ENCODE assay signal across 19 mouse cellular contexts in the genomic region with DNA sequence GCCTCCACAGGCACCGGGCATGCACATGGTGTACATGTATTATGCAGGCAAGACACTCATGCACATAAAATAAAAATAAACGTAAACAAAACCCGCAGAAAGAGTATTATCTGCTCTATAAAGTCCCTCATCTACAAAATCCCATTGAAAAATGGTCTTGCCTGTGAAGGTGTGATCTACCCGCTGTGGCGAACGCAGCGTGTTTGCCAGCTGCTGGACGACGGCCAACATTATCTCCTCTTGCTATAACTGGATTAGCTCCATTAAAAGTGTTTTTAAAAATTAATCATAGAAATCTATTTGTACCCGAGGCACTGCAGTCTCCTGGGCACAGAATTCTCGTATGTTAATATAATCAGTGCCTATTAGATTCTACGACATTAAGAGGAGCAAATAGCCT. TPM values are rescaled to one million over a fixed set of nuclear protein-coding genes. Genes with fewer than 3 reads are reported as not detected.
DNase-seq lines count a peak whose midpoint lies in the region; ATAC-seq lines count a peak whose summit lies in the region.
"Had no signal": no experiment of that assay in that cellular context is flagged by ENCODE, and none has a peak within 500 bp of the region (broad histone marks: within the 10 kb centered on the region; RNA-seq: fewer than 3 reads in every experiment).

No protein-coding gene starts in this region.

- H3K9ac ChIP-seq in forebrain, embryonic 14.5 days (ENCODE audit: low read length), result no peak overlapping the region
- H3K9ac ChIP-seq in neural tube, embryonic 13.5 days, result no peak overlapping the region
- H3K9ac ChIP-seq in neural tube, embryonic 15.5 days (replicated peaks), result no peak overlapping the region
- no peak overlapping the region for H3K9ac ChIP-seq in intestine, embryonic 15.5 days
- H3K9ac ChIP-seq: forebrain, embryonic 13.5 days; limb, embryonic 15.5 days; midbrain, embryonic 15.5 days had no signal

- no peaks in the 10 kb centered on the region for H3K36me3 ChIP-seq in forebrain, embryonic 14.5 days (ENCODE audit: control insufficient read depth, insufficient read depth, low read length)
- no peaks in the 10 kb centered on the region for H3K36me3 ChIP-seq in forebrain, embryonic 10.5 days (replicated peaks)
- no peaks in the 10 kb centered on the region for H3K36me3 ChIP-seq in neural tube, embryonic 13.5 days
- H3K36me3 ChIP-seq in neural tube, embryonic 15.5 days, result no peaks in the 10 kb centered on the region
- H3K36me3 ChIP-seq in intestine, embryonic 15.5 days, result no peaks in the 10 kb centered on the region
- H3K36me3 ChIP-seq: G1E; heart, embryonic 10.5 days; limb, embryonic 15.5 days; midbrain, embryonic 15.5 days had no signal

- no peak overlapping the region for H3K4me3 ChIP-seq in forebrain, embryonic 14.5 days (ENCODE audit: low read depth, low read length)
- no peak overlapping the region for H3K4me3 ChIP-seq in forebrain, embryonic 10.5 days
- no peak overlapping the region for H3K4me3 ChIP-seq in neural tube, embryonic 13.5 days
- H3K4me3 ChIP-seq in neural tube, embryonic 15.5 days (replicated peaks), result no peak overlapping the region
- H3K4me3 ChIP-seq in intestine, embryonic 15.5 days (replicated peaks), result no peak overlapping the region
- H3K4me3 ChIP-seq: forebrain, embryonic 13.5 days; heart, embryonic 10.5 days; limb, embryonic 15.5 days; midbrain, embryonic 15.5 days had no signal

- H3K4me1 ChIP-seq in forebrain, embryonic 14.5 days (ENCODE audit: control insufficient read depth, insufficient read depth, low read length), result peaks cover 2% of the 10 kb centered on the region; the same call in 1 of the 2 replicates
- peaks cover 15% of the 10 kb centered on the region for H3K4me1 ChIP-seq in forebrain, embryonic 10.5 days
- peaks cover 7% of the 10 kb centered on the region; the same call in 1 of the 2 replicates for H3K4me1 ChIP-seq in neural tube, embryonic 13.5 days (replicated peaks)
- H3K4me1 ChIP-seq in neural tube, embryonic 15.5 days, result peaks cover 5% of the 10 kb centered on the region; the same call in 1 of the 2 replicates
- H3K4me1 ChIP-seq in intestine, embryonic 15.5 days (replicated peaks), result no peaks in the 10 kb centered on the region
- H3K4me1 ChIP-seq: limb, embryonic 15.5 days; midbrain, embryonic 15.5 days had no signal

- WGBS in forebrain, embryonic 14.5 days, result 65% methylated on average over 12 of the region's 12 CpGs
- 93% methylated on average over 12 of the region's 12 CpGs for WGBS in forebrain, embryonic 10.5 days
- WGBS in neural tube, embryonic 13.5 days, result 55% methylated on average over 12 of the region's 12 CpGs
- WGBS in neural tube, embryonic 15.5 days, result 45% methylated on average over 12 of the region's 12 CpGs
- 72% methylated on average over 12 of the region's 12 CpGs for WGBS in intestine, embryonic 15.5 days

- no peak overlapping the region for H3K4me2 ChIP-seq in forebrain, embryonic 14.5 days (ENCODE audit: low read length)
- H3K4me2 ChIP-seq in neural tube, embryonic 13.5 days, result no peak overlapping the region
- no peak overlapping the region for H3K4me2 ChIP-seq in neural tube, embryonic 15.5 days
- no peak overlapping the region for H3K4me2 ChIP-seq in intestine, embryonic 15.5 days (replicated peaks)
- H3K4me2 ChIP-seq: forebrain, embryonic 13.5 days; limb, embryonic 15.5 days; midbrain, embryonic 15.5 days had no signal

- H3K9me3 ChIP-seq in forebrain, embryonic 14.5 days (replicated peaks; ENCODE audit: control insufficient read depth, low read length), result no peaks in the 10 kb centered on the region
- no peaks in the 10 kb centered on the region for H3K9me3 ChIP-seq in forebrain, embryonic 10.5 days
- no peaks in the 10 kb centered on the region for H3K9me3 ChIP-seq in neural tube, embryonic 13.5 days
- no peaks in the 10 kb centered on the region for H3K9me3 ChIP-seq in neural tube, embryonic 15.5 days (replicated peaks)
- H3K9me3 ChIP-seq in intestine, embryonic 15.5 days, result no peaks in the 10 kb centered on the region
- H3K9me3 ChIP-seq: forebrain, embryonic 13.5 days; heart, embryonic 10.5 days; limb, embryonic 15.5 days; midbrain, embryonic 15.5 days had no signal

- H3K27me3 ChIP-seq in forebrain, embryonic 14.5 days (replicated peaks; ENCODE audit: control insufficient read depth, insufficient read depth, low read length), result no peaks in the 10 kb centered on the region
- H3K27me3 ChIP-seq in forebrain, embryonic 10.5 days (ENCODE audit: poor library complexity, severe bottlenecking), result no peaks in the 10 kb centered on the region
- no peaks in the 10 kb centered on the region for H3K27me3 ChIP-seq in neural tube, embryonic 13.5 days
- no peaks in the 10 kb centered on the region for H3K27me3 ChIP-seq in neural tube, embryonic 15.5 days (replicated peaks)
- H3K27me3 ChIP-seq in intestine, embryonic 15.5 days (replicated peaks), result no peaks in the 10 kb centered on the region
- H3K27me3 ChIP-seq: forebrain, embryonic 13.5 days; limb, embryonic 15.5 days had no signal

- ATAC-seq in forebrain, embryonic 14.5 days, result no peak
- ATAC-seq in neural tube, embryonic 13.5 days (ENCODE audit: low read depth), result no peak
- ATAC-seq in neural tube, embryonic 15.5 days (ENCODE audit: low FRiP score), result no peak
- ATAC-seq in intestine, embryonic 15.5 days, result no peak
- ATAC-seq: forebrain, embryonic 13.5 days; inflammation-experienced regulatory T-cells, adult 6 months; lung, postnatal 0 days; midbrain, embryonic 15.5 days had no signal

- no peak overlapping the region for H3K27ac ChIP-seq in forebrain, embryonic 14.5 days (ENCODE audit: low read depth, low read length)
- no peak overlapping the region for H3K27ac ChIP-seq in forebrain, embryonic 10.5 days
- peak overlapping the region; percentile 57; the same call in 1 of the 2 replicates for H3K27ac ChIP-seq in neural tube, embryonic 13.5 days (replicated peaks)
- H3K27ac ChIP-seq in neural tube, embryonic 15.5 days (replicated peaks), result no peak overlapping the region
- H3K27ac ChIP-seq in intestine, embryonic 15.5 days, result no peak overlapping the region
- H3K27ac ChIP-seq: forebrain, embryonic 13.5 days; heart, embryonic 10.5 days; limb, embryonic 15.5 days; midbrain, embryonic 15.5 days had no signal

- peak; percentile 23 for DNase-seq in adrenal gland, postnatal 14 days
- no peak for DNase-seq in adrenal gland, postnatal 4 days (ENCODE audit: low spot score in 2 of 2)
- DNase-seq in forebrain, embryonic 14.5 days (ENCODE audit: low spot score), result peak; percentile 27
- no peak for DNase-seq in forebrain, embryonic 10.5 days (ENCODE audit: extremely low spot score, low spot score)
- DNase-seq in layer of hippocampus, adult 9-11 months, result peak; percentile 26
- DNase-seq: kidney, adult 8-10 months; kidney, postnatal 14 days; thymus, postnatal 25 days had no signal

RNA-seq across cellular contexts. Expression of a gene that starts 31.8 kb away (rescaled TPM):
- 0.30 TPM in 2 replicates for total RNA-seq in adrenal gland, postnatal 14 days (2021)
- total RNA-seq in adrenal gland, postnatal 4 days (2021), result under 1 TPM; 0.65 to 0.70 TPM
- 0.30 and 0.40 TPM in 2 replicates for polyA plus RNA-seq in forebrain, embryonic 14.5 days (2014; fragmentation: Nextera tagmentation; extraction: Ambion mirVana)
- polyA plus RNA-seq in forebrain, embryonic 10.5 days (2016; fragmentation: Nextera tagmentation; extraction: Ambion mirVana), result 1.1 and 1.3 TPM in 2 replicates
- polyA plus RNA-seq in neural tube, embryonic 13.5 days (2015; fragmentation: Nextera tagmentation; extraction: Ambion mirVana), result 0.87 and 0.88 TPM in 2 replicates
- 1.1 TPM in 2 replicates for polyA plus RNA-seq in neural tube, embryonic 15.5 days (2015; fragmentation: Nextera tagmentation; extraction: Ambion mirVana)
- 0.58 and 0.71 TPM in 2 replicates for polyA plus RNA-seq in intestine, embryonic 15.5 days (2015; fragmentation: Nextera tagmentation; extraction: Ambion mirVana)

RNA-seq across cellular contexts. Expression of a gene that starts 32.2 kb away (rescaled TPM):
- 2.3 and 3.6 TPM in 2 replicates for total RNA-seq in adrenal gland, postnatal 14 days (2021)
- total RNA-seq in adrenal gland, postnatal 4 days (2021), result 1 to 10 TPM; 4.7 to 6.8 TPM
- 30.0 and 32.9 TPM in 2 replicates for polyA plus RNA-seq in forebrain, embryonic 14.5 days (2014; fragmentation: Nextera tagmentation; extraction: Ambion mirVana)
- polyA plus RNA-seq in forebrain, embryonic 10.5 days (2016; fragmentation: Nextera tagmentation; extraction: Ambion mirVana), result 6.8 and 7.6 TPM in 2 replicates
- polyA plus RNA-seq in neural tube, embryonic 13.5 days (2015; fragmentation: Nextera tagmentation; extraction: Ambion mirVana), result 11.5 and 12.6 TPM in 2 replicates
- 2.6 and 3.3 TPM in 2 replicates for polyA plus RNA-seq in neural tube, embryonic 15.5 days (2015; fragmentation: Nextera tagmentation; extraction: Ambion mirVana)
- 0.76 and 1.6 TPM in 2 replicates for polyA plus RNA-seq in intestine, embryonic 15.5 days (2015; fragmentation: Nextera tagmentation; extraction: Ambion mirVana)
- polyA plus RNA-seq: G1E; liver, embryonic 16.5 days had no signal

RNA-seq across cellular contexts. Expression of a gene that starts 35.1 kb away (rescaled TPM):
- total RNA-seq in adrenal gland, postnatal 14 days (2021), result 30.9 and 33.1 TPM in 2 replicates
- 10 to 100 TPM; 32.6 to 38.2 TPM for total RNA-seq in adrenal gland, postnatal 4 days (2021)
- 28.3 and 33.3 TPM in 2 replicates for polyA plus RNA-seq in forebrain, embryonic 14.5 days (2014; fragmentation: Nextera tagmentation; extraction: Ambion mirVana)
- polyA plus RNA-seq in forebrain, embryonic 10.5 days (2016; fragmentation: Nextera tagmentation; extraction: Ambion mirVana), result 75.8 and 77.5 TPM in 2 replicates
- 27.4 and 30.7 TPM in 2 replicates for polyA plus RNA-seq in neural tube, embryonic 13.5 days (2015; fragmentation: Nextera tagmentation; extraction: Ambion mirVana)
- 21.5 and 27.5 TPM in 2 replicates for polyA plus RNA-seq in neural tube, embryonic 15.5 days (2015; fragmentation: Nextera tagmentation; extraction: Ambion mirVana)
- 36.8 and 40.4 TPM in 2 replicates for polyA plus RNA-seq in intestine, embryonic 15.5 days (2015; fragmentation: Nextera tagmentation; extraction: Ambion mirVana)

Comparison
In these comparisons a context has a peak if more than half of its experiments do, and no peak if none do; other contexts are left out.
1. DNase-seq: peak in adrenal gland, postnatal 14 days (single experiment), forebrain, embryonic 14.5 days (single experiment) and layer of hippocampus, adult 9-11 months (single experiment); none in adrenal gland, postnatal 4 days (0 of 2) and forebrain, embryonic 10.5 days (single experiment).